Mouse (Mus musculus): ENCODE data around the gene Actr2. TPM values are rescaled to one million over a fixed set of nuclear protein-coding genes. Genes with fewer than 3 reads are reported as not detected.

Actr2 gene
- total and polyA plus RNA-seq, 2 experiments from 2014 or later, result 43.3 to 171 TPM

- Histone ChIP-seq H3K4me3 (ENCODE audit: low read length) (no peak overlapping the region), H3K4me1 (ENCODE audit: insufficient read depth, low read length) (no peaks in the 10 kb centered on the region), H3K27ac (no peak overlapping the region), H3K36me3 (ENCODE audit: insufficient read depth, low read length) (peaks cover 49% of the 10 kb centered on the region), H3K9me3 (ENCODE audit: low read length) (peaks cover 16% of the 10 kb centered on the region), H3K27me3 (ENCODE audit: insufficient read depth, low read length) (no peaks in the 10 kb centered on the region), H3K4me2 (ENCODE audit: low read depth, low read length) (no peak overlapping the region), H3K9ac (replicated peaks; ENCODE audit: low read length) (no peak overlapping the region)
- TF ChIP-seq CTCF (IDR thresholded peaks at IDR 0.05; ENCODE audit: low read depth), result no peak
- 95% methylated on average over 2 of the region's 2 CpGs for WGBS
- no peak for ATAC-seq
- no peak for DNase-seq (ENCODE audit: low spot score)
Measured at GRCm38 (mm10) chr11:20018905-20019304, 93.8 kb downstream of the Actr2 start.

- H3K27me3 ChIP-seq (ENCODE audit: insufficient read depth, low read length), result no peaks in the 10 kb centered on the region
- no peak for TF ChIP-seq CTCF (IDR thresholded peaks at IDR 0.05; ENCODE audit: low read depth)
- no peak overlapping the region for H3K27ac ChIP-seq
- H3K9ac ChIP-seq (replicated peaks; ENCODE audit: low read length), result no peak overlapping the region
- WGBS, result 96% methylated on average over 13 of the region's 13 CpGs
- no peak overlapping the region for H3K4me2 ChIP-seq (ENCODE audit: low read depth, low read length)
- no peaks in the 10 kb centered on the region for H3K4me1 ChIP-seq (ENCODE audit: insufficient read depth, low read length)
- peaks cover 49% of the 10 kb centered on the region for H3K36me3 ChIP-seq (ENCODE audit: insufficient read depth, low read length)
- DNase-seq (ENCODE audit: low spot score) (no peak), ATAC-seq (no peak)
- no peak overlapping the region for H3K4me3 ChIP-seq (ENCODE audit: low read length)
- peaks cover 16% of the 10 kb centered on the region for H3K9me3 ChIP-seq (ENCODE audit: low read length)
Measured at GRCm38 (mm10) chr11:20017937-20018336, 94.8 kb downstream of the Actr2 start.

- Histone ChIP-seq H3K36me3 (ENCODE audit: insufficient read depth, low read length) (peaks cover 23% of the 10 kb centered on the region), H3K4me2 (ENCODE audit: low read depth, low read length) (no peak overlapping the region), H3K27me3 (ENCODE audit: insufficient read depth, low read length) (no peaks in the 10 kb centered on the region), H3K4me3 (ENCODE audit: low read length) (no peak overlapping the region), H3K4me1 (ENCODE audit: insufficient read depth, low read length) (no peaks in the 10 kb centered on the region; the same call in 1 of the 2 replicates), H3K9me3 (ENCODE audit: low read length) (no peaks in the 10 kb centered on the region), H3K27ac (no peak overlapping the region), H3K9ac (replicated peaks; ENCODE audit: low read length) (no peak overlapping the region)
- 88% methylated on average over 3 of the region's 3 CpGs for WGBS
- no peak for DNase-seq (ENCODE audit: low spot score)
- no peak for TF ChIP-seq CTCF (IDR thresholded peaks at IDR 0.05; ENCODE audit: low read depth)
- no peak for ATAC-seq
Measured at GRCm38 (mm10) chr11:20013366-20013765, 99.3 kb downstream of the Actr2 start.

Other genes with a start within 250 kb of the Actr2 start
- gene Spred2, start 188.5 kb downstream of the Actr2 start, total RNA-seq (2014; rRNA removed), result 15.6 and 16.9 TPM in 2 replicates
- gene Spred2, start 188.5 kb downstream of the Actr2 start, polyA plus RNA-seq (2015; fragmentation: Nextera tagmentation; extraction: Ambion mirVana), result 8.4 and 8.7 TPM in 2 replicates
- gene Rab1a, start 88.5 kb upstream of the Actr2 start, total RNA-seq (2014; rRNA removed), result 92.4 and 100 TPM in 2 replicates
- 310 TPM in 2 replicates for gene Rab1a, start 88.5 kb upstream of the Actr2 start, polyA plus RNA-seq (2015; fragmentation: Nextera tagmentation; extraction: Ambion mirVana)
- gene Cep68, start 136.5 kb upstream of the Actr2 start, total RNA-seq (2014; rRNA removed), result 43.5 and 61.1 TPM in 2 replicates
- gene Cep68, start 136.5 kb upstream of the Actr2 start, polyA plus RNA-seq (2015; fragmentation: Nextera tagmentation; extraction: Ambion mirVana), result 23.1 and 24.4 TPM in 2 replicates
- 199 and 217 TPM in 2 replicates for gene Slc1a4, start 219.8 kb upstream of the Actr2 start, total RNA-seq (2014; rRNA removed)
- gene Slc1a4, start 219.8 kb upstream of the Actr2 start, polyA plus RNA-seq (2015; fragmentation: Nextera tagmentation; extraction: Ambion mirVana), result 70.5 and 71.4 TPM in 2 replicates